Mouse (Mus musculus): ENCODE measurements around the gene Mxra7.

DNA sequence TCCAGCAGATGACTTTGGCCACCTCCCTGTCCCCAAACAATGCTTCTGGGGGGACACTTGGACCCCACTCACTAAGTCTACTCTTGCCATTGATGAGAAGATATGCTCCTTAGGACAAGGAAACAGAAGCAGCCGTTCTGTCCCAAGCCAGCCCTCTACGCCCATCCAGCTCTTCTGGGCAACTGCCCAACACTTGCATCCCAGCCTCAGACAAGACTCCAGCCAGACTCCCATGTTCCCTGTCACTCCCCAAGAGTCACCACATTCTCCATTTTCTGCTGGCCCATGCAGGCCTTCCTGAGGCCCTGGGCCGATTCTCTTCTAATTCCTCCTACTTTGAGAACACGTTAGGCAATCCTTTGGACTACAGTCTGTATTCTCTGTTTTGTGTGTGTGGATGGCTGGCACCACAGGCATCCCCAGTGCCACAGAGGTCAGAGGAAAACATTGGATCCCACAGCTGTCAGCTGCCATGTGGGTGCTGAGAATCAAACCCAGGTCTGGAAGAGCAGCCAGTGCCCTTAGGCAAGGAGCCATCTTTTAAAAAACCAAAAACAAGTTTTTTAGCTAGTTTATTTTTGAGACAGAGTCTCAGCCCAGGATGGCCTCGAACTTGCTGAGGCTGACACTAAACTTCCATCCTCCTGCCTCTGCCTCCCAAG, 7.8 kb downstream of the Mxra7 start:
- TF ChIP-seq CTCF (IDR thresholded peaks at IDR 0.05; ENCODE audit: extremely low read depth, insufficient read depth, insufficient read length, insufficient replicate concordance) (no peak), POLR2A (IDR thresholded peaks at IDR 0.05; ENCODE audit: low read depth, low read length) (no peak)

Data from spleen, adult 2 months (tissue).